Mouse (Mus musculus): ENCODE measurements around the gene Gm10518.
"Not testable (repeated sequence)": the region's sequence is repeated elsewhere in the genome, so short reads cannot be mapped to it uniquely, and the experiment has no call there.

The Gm10518 gene

GRCm38 (mm10) chr1:179802610-179803512, at the start of gene Gm10518:
Gm10518 (plus strand) TSS chr1:179803376.
- peak; percentile 73 for DNase-seq (ENCODE audit: low spot score)

DNA sequence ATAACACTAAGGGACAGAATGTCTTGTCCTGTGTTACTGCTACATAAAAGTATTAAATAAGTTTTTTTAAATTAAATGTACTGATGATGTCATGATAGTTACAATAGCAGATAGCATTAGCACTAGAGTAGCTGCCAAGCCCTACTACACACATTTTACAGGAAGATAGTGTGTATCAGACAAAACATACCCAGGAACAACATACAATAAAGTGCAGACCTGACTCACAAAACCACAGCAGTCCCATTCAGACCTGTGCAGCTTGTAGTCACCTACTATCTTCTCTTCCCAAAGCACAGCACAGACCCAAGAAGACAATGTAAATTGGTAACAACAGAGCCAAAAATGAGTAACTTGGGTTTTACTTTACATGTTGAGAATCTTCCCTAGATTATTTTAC, 46.7 kb upstream of the Gm10518 start:
- no peak for DNase-seq (ENCODE audit: low spot score)

DNA sequence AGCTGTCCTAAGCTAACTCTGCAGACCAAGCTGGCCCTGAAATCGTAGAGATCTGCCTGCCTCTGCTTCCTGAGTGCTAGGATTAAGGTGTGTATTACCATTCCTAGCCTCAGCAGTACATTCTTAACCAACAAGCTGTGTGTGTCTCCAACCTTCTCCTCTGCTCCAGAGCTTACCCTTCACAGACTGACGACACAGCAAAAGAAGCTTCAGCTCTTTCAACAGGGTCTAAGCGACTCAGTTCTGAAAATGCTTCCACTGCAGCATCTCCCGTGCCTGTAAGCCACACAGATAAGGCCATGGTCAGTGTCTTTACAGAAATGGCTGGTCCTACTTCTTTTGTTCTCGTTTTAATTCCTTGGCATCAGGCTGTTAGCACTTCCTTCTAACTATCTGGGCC, 43.1 kb upstream of the Gm10518 start:
- no peak for DNase-seq (ENCODE audit: low spot score)

DNA sequence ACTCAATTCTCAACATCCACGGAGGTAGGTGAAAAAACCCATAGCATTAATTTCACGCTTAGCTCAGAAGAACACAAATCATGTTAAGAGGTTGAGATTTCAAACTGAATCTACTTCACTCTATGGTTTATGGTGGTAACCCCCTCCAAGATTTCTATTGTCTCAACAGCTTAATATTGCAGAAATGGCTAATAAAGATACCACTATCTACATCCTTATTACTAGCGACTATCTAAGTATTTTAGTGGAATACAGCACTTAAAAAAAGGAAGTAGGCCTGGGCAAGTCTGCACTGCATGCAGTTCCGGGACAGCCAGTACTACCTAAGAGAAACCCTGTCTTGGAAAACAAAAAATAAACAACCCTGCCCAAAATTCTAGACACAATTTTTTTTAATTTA, 42.6 kb upstream of the Gm10518 start:
- DNase-seq (ENCODE audit: low spot score) = no peak

GRCm38 (mm10) chr1:179776831-179777230, 26.3 kb upstream of the Gm10518 start:
- DNase-seq (ENCODE audit: low spot score) = no peak

DNA sequence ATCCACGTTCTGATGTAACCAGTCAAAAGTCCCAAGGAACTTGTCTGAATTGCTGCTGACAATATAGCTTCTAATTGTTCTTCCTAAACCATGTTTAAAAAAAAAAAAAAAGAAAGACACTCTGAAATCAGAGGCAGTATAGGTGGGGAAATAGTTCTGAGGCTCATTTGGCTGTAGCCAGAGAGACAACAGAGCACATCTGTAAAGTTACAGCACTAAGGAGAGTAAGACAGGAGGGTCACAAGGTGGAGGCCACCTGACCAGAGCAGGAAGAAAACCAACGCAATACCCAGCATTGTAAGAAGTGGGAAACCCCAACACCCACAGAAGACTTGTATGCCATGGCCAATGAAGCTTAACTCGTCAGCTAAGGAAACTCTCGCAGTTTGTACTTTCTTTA, 19.1 kb upstream of the Gm10518 start:
- no peak for DNase-seq (ENCODE audit: low spot score)

GRCm38 (mm10) chr1:179785502-179785901, 17.7 kb upstream of the Gm10518 start:
- no peak for DNase-seq (ENCODE audit: low spot score)

GRCm38 (mm10) chr1:179787281-179787680, 15.9 kb upstream of the Gm10518 start:
- DNase-seq (ENCODE audit: low spot score) = no peak

GRCm38 (mm10) chr1:179798794-179799193, 4.4 kb upstream of the Gm10518 start:
- no peak for DNase-seq (ENCODE audit: low spot score)

DNA sequence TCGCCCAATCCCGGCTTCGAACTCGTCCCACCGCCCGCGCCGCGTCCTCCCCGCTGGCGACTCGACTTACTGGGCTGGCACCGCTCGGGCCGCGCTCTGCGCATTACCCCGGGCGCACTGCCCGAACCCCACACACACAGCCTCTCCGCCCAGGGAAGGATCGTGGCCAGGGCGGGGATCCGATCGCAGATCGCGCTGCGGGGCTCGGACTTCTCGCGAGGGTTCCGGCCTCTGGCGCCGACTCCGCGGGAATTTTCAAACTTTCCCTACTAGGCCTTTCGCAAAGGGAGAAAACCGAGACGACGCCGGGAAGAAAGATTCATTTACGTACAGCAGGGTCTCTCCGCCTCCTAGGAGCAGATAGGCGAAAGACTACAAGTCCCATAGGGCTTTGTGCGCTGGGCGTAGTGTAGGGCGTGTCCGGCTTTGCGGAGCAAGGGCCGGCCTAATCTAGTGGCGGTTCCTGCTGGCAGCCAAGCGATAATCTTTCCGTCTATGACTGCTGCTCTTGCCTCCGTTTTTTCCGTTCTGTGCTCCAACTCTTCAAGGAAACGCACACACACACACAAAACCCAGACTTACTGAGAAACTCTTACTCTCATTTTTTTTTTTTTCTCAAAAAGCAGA, 450 bp downstream of the Gm10518 start, which contains the start of gene Ahctf1:
TSS of gene Ahctf1 (minus strand) at position 168 of the 627 bp plus-strand sequence.
- DNase-seq (ENCODE audit: low spot score) = peak; percentile 98

DNA sequence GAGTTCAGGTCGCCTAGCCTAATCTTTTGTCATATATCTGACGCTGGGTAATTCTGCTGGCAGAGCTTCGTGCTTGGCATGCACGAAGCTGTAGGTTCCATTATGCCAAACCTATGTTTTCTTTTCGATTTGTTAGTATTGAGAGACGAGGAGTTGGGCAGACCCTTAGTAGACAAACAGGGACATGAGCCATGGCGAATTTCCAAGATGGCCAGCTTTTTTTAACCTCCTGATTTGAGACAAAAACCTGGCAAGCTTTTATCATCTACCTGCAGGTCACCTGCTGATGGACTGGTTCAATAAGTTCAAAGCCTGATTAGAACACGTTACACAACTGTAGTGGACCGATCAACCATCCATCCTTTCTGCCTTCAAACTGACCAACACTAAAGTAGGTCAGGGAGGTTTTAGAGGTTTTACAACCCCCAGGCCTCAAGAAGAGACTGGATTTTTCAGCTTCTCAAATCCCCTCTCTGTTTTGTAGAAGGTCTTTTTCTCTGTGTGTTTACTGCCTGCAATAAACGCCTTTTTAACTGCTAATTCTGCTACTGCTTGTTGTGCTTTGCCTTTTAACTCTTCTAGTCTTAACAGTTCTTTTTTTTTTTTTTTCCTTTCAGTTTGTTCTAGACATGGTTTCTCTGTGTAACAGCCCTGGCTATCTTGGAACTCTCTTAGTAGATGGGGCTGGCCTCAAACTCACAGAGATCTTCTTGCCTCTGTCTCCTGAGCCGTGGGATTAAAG, 1.1 kb downstream of the Gm10518 start:
- no peak for DNase-seq (ENCODE audit: low spot score)

- no peak for DNase-seq (ENCODE audit: low spot score)
Observed at GRCm38 (mm10) chr1:179805751-179806150, 2.6 kb downstream of the Gm10518 start.

DNA sequence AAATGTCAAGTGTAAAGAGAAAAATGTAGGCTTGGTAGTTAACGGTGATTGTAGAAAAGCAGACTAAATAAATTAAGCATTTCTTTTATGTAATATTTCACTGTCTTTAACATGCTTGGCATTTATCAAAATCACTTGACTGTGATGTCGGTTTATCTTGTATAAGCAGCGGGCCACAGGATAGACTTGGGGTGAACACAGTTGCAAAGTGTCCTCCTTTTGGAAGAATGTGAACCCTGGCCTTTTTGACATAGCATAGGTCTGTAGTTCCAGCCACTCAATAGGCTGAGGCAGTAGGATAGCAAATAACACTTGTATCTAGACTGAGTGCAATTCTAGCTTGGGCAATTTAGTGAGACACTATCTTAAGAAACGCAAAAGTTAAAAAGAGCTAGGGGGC, 4.3 kb downstream of the Gm10518 start:
- no peak for DNase-seq (ENCODE audit: low spot score)

GRCm38 (mm10) chr1:179808300-179808699, 5.1 kb downstream of the Gm10518 start:
- no peak for DNase-seq (ENCODE audit: low spot score)

DNA sequence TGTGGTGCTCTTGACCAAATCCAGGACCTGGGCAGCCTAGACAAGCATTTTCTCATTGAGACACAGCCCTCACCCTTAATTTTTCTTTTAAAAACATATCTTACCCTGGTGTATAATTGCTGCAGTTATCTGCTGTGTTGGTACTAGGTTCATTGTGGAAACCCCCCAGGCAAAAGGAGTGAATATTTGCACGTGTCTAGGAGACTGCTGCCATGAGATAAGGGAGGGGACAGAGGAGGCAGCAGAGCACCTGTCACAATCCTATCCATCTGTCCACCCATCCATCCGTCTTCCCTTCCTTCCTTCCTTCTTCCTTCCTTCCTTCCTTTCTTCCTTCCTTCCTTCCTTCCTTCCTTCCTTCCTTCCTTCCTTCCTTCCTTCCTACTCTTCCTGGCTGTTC, 10.2 kb downstream of the Gm10518 start:
- DNase-seq (ENCODE audit: low spot score) = no peak

- DNase-seq (ENCODE audit: low spot score) = no peak
Observed at GRCm38 (mm10) chr1:179814616-179815015, 11.4 kb downstream of the Gm10518 start.

DNA sequence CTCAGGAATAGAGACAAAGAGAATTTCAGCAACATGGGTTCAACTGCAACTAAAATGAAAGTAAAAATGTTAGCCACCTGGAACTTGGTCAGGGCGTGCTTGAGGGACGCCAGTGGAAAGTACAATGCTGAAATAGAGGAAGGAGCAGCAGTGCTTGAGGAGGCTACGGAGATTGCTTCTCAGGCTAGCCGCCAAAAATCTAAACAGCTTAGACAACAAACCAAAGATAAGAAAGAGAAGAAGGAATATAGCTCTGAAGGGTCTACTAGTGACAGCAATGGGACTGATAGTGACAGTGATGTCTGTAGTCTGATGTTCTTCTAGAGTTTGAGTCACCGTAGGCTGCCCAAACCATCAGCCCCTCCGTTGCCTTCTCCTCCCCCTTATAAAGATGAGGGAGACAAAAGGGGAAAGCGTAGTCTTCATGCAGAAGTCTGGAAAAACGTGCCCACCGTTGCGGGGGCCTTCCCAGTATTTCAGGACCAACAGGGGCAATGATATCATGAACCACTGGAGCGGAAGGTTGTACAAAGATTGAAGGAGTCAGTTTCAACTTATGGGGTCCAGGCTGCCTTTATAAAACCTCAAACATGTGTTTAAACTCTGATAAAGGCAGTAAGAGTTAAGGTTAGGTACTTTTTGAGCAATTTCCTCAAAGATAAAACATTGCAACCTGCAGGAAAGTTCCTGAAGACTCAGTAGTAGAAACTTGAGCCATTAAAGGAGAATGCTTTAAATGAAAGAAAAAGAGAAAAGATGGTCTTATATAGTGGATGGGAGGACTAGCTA, 15.5 kb downstream of the Gm10518 start:
- DNase-seq (ENCODE audit: low spot score) = not testable (repeated sequence)

DNA sequence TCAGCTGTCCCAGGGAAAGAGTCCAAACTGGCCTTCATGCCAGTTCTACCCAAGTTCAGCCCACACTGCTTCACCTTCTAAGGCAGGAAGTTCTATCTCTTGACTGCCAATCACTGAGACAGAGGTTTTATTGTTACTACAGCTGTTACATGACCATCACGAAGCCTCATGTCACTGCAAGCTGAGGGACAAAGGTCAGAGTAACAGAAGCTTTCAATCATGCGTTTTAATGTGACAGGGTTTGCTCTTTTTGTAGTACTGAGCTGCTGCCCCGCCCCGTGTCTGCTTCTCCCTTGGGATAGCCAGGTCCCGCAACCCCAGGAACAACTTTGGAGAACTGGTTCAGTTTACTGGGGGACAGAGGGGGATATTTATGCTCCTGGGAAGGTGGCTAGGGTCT, 21.4 kb downstream of the Gm10518 start:
- no peak for DNase-seq (ENCODE audit: low spot score)

GRCm38 (mm10) chr1:179828051-179828450, 24.9 kb downstream of the Gm10518 start:
- no peak for DNase-seq (ENCODE audit: low spot score)

GRCm38 (mm10) chr1:179828900-179829299, 25.7 kb downstream of the Gm10518 start:
- no peak for DNase-seq (ENCODE audit: low spot score)

DNA sequence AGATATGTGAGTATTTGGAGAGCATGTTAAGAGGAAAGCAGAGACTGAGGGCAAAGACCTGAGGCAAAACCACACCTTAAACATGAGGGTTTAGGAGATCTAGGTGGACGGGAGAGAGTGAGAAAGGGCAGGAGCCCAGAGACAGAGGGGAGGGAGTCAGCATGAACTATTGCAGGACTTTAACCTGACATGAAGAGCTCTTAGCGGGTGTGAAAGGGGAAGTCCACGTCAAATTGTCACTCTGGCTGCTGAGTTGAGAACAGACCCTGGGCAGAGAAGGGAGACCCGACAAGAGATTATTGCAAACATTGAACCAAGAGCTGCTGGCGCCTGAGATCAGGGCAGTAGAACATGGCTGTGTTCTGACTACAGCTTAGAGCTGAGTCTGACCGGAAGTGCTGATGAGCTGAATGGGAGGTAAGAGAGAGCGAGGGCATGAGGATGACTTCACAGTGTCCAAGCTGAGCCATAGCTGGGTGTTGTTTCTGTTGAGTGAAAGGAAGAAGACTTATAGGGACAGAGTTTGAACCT, 29.6 kb downstream of the Gm10518 start:
- no peak for DNase-seq (ENCODE audit: low spot score)

- DNase-seq (ENCODE audit: low spot score) = no peak
Observed at GRCm38 (mm10) chr1:179833596-179833995, 30.4 kb downstream of the Gm10518 start.
